Mouse (Mus musculus) heart, adult 2 months (tissue): ENCODE results near the gene Nkx1-2. TPM values are rescaled to one million over a fixed set of nuclear protein-coding genes. Genes with fewer than 3 reads are reported as not detected.

Experiments used
- DNase-seq, 2 experiments: peaks; one replicate each; pipeline ENCODE4 v3.0.0; 2021
- H3K27ac ChIP-seq: fragments of 200-600 bp; 2 replicates; pipeline ENCODE4 v1.8.1; 2022
- H3K27me3 ChIP-seq: fragments of 200-500 bp; 2 replicates; pipeline ENCODE4 v1.6.1; 2012; ENCODE audit warnings: mild to moderate bottlenecking, low read length, inconsistent platforms, mixed read lengths; ENCODE audit not compliant: control insufficient read depth, insufficient read depth
- H3K36me3 ChIP-seq: fragments of 200-500 bp; 2 replicates; pipeline ENCODE4 v1.6.1; 2012; ENCODE audit warnings: low read length, inconsistent platforms; ENCODE audit not compliant: control insufficient read depth, insufficient read depth
- H3K4me1 ChIP-seq: fragments of 200-500 bp; 2 replicates; pipeline ENCODE4 v1.6.1; 2011; ENCODE audit warnings: low read length; ENCODE audit not compliant: control insufficient read depth, insufficient read depth
- H3K4me3 ChIP-seq: fragments of 200-600 bp; 2 replicates; pipeline ENCODE4 v1.8.1; 2022
- H3K79me2 ChIP-seq: fragments of 200-500 bp; replicated peaks from 2 replicates; pipeline ENCODE4 v1.6.1; 2012; ENCODE audit warnings: mild to moderate bottlenecking, inconsistent platforms, low read length, moderate library complexity, mixed read lengths; ENCODE audit not compliant: control insufficient read depth, insufficient read depth
- H3K9ac ChIP-seq: fragments of 200-500 bp; 2 replicates; pipeline ENCODE4 v1.6.1; 2012; ENCODE audit warnings: low read depth, mild to moderate bottlenecking, control low read depth, inconsistent platforms, low read length, mixed read lengths
- CTCF ChIP-seq: fragments of 200-600 bp; IDR thresholded peaks from 2 replicates; pipeline ENCODE4 v1.8.1; 2022; ENCODE audit warnings: antibody characterized with exemption, mild to moderate bottlenecking, moderate library complexity
- EP300 ChIP-seq: fragments of 200-500 bp; IDR thresholded peaks from 2 replicates; pipeline ENCODE4 v1.6.1; 2011; ENCODE audit warnings: low read depth, low read length, control low read depth; ENCODE audit not compliant: insufficient read depth
- POLR2A ChIP-seq: fragments of 200-500 bp; IDR thresholded peaks from 2 replicates; pipeline ENCODE4 v1.6.1; 2011; ENCODE audit warnings: mild to moderate bottlenecking, low read depth, low read length, control low read depth; ENCODE audit not compliant: insufficient read depth
- WGBS: fragments of 180-500 bp; shearing (Covaris S2); methylation state at CpG from one replicate; pipeline ENCODE4 v1.1.7; 2018; 5-methylcytosine and 5-hydroxymethylcytosine counted together
- intact Hi-C: fragments of 180-260 bp; cut with DNase I; formaldehyde crosslinking; loops from one replicate; pipeline ENCODE4 v1.15.1; 2025
- polyA plus RNA-seq: library from polyadenylated mRNA; depleted of rRNA; stranded (reverse); fragments of >200 nt; gene quantifications from 2 replicates; pipeline ENCODE4 v1.2.3, GENCODE M21; 2012
- total RNA-seq, 2 experiments: library from RNA; stranded (reverse); gene quantifications; 2 replicates each; pipeline ENCODE4 v1.2.3; 2021

Nkx1-2 gene
- total and polyA plus RNA-seq, 3 experiments = not detected

GRCm38 (mm10) chr7:132568817-132569216, 30.6 kb downstream of the Nkx1-2 start:
- TF ChIP-seq CTCF (no peak), POLR2A (no peak), EP300 (no peak)
- peaks cover 34% of the 10 kb centered on the region for H3K36me3 ChIP-seq
- H3K4me3 ChIP-seq = no peak overlapping the region
- no peak overlapping the region for H3K9ac ChIP-seq
- H3K27ac ChIP-seq = no peak overlapping the region
- intact Hi-C loops = no loop called here
- H3K27me3 ChIP-seq = no peaks in the 10 kb centered on the region
- whole genome bisulfite sequencing = 60% methylated on average over 6 of the region's 6 CpGs
- H3K4me1 ChIP-seq = peaks cover 10% of the 10 kb centered on the region
- 0 out of 2 replicates have a peak, but pooled peaks cover 3% of the 10 kb centered on the region for H3K79me2 ChIP-seq
- peak in 1 of 2 experiments; percentile 60 for DNase-seq

GRCm38 (mm10) chr7:132565831-132566230, 33.6 kb downstream of the Nkx1-2 start:
- Histone ChIP-seq H3K27me3 (no peaks in the 10 kb centered on the region), H3K27ac (no peak overlapping the region), H3K36me3 (peaks cover 25% of the 10 kb centered on the region), H3K9ac (no peak overlapping the region), H3K4me1 (peaks cover 5% of the 10 kb centered on the region), H3K79me2 (no peaks in the 10 kb centered on the region), H3K4me3 (no peak overlapping the region)
- DNase-seq = no peak
- 43% methylated on average over 1 of the region's 1 CpGs for WGBS
- intact Hi-C loops = no loop called here
- TF ChIP-seq EP300 (no peak), POLR2A (no peak), CTCF (no peak)

GRCm38 (mm10) chr7:132559138-132559766, 40.2 kb downstream of the Nkx1-2 start:
- intact Hi-C loops = loop anchor here (10.0 kb wide), 1 partner anchor 1014 kb away; the partner anchor contains the start of genes Hmx2 and Hmx3
- H3K27ac ChIP-seq = peak overlapping the region; percentile 50
- DNase-seq = no peak
- H3K79me2 ChIP-seq = no peaks in the 10 kb centered on the region
- no peak overlapping the region for H3K4me3 ChIP-seq
- TF ChIP-seq POLR2A = no peak
- no peak for TF ChIP-seq EP300
- TF ChIP-seq CTCF = no peak
- peaks cover 22% of the 10 kb centered on the region for H3K36me3 ChIP-seq
- H3K9ac ChIP-seq = no peak overlapping the region
- no peaks in the 10 kb centered on the region for H3K27me3 ChIP-seq
- H3K4me1 ChIP-seq = peaks cover 15% of the 10 kb centered on the region
- WGBS = 44% methylated on average over 3 of the region's 3 CpGs

- intact Hi-C loops = loop anchor here (10.0 kb wide), 1 partner anchor 1013 kb away; the partner anchor contains the start of genes Hmx2 and Hmx3
Observed at GRCm38 (mm10) chr7:132558141-132558736, 41.2 kb downstream of the Nkx1-2 start.

DNA sequence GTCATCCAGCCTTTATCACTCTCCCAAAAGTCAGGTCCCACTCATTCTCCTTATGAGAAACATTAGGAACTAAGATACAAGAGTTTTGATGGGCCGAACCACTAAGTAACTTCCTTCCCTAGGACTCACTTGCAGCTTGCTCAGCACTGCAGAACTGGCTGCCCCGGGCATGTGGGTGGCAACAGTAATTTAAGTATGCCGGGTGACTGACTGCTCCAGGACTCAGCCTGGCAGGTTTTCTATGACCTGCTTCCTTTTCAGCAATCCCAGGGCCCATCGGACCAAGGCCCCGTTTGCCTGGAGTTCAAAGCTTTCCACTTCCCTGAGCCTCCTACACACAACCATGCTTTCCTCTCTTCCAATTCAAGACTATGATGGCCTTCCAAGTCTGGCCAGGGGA, 42.9 kb downstream of the Nkx1-2 start:
- DNase-seq = no peak
- no peak overlapping the region for H3K4me3 ChIP-seq
- 81% methylated on average over 5 of the region's 5 CpGs for WGBS
- peaks cover 22% of the 10 kb centered on the region for H3K36me3 ChIP-seq
- intact Hi-C loops = loop anchor here (10.0 kb wide), 1 partner anchor 1012 kb away; the partner anchor contains the start of genes Hmx2 and Hmx3
- no peak for TF ChIP-seq EP300
- TF ChIP-seq POLR2A = no peak
- TF ChIP-seq CTCF = no peak
- no peaks in the 10 kb centered on the region for H3K79me2 ChIP-seq
- no peak overlapping the region for H3K27ac ChIP-seq
- no peak overlapping the region for H3K9ac ChIP-seq
- H3K27me3 ChIP-seq = no peaks in the 10 kb centered on the region
- H3K4me1 ChIP-seq = peaks cover 15% of the 10 kb centered on the region

More at GRCm38 (mm10) chr7:132558141-132558736, 41.2 kb downstream of the Nkx1-2 start:
- Histone ChIP-seq H3K9ac (no peak overlapping the region), H3K4me1 (peaks cover 15% of the 10 kb centered on the region), H3K27ac (no peak overlapping the region; the same call in 1 of the 2 replicates), H3K4me3 (no peak overlapping the region), H3K36me3 (peaks cover 22% of the 10 kb centered on the region), H3K79me2 (no peaks in the 10 kb centered on the region), H3K27me3 (no peaks in the 10 kb centered on the region)
- DNase-seq = no peak
- WGBS = 55% methylated on average over 7 of the region's 7 CpGs
- TF ChIP-seq POLR2A (no peak), CTCF (no peak), EP300 (no peak)

DNA sequence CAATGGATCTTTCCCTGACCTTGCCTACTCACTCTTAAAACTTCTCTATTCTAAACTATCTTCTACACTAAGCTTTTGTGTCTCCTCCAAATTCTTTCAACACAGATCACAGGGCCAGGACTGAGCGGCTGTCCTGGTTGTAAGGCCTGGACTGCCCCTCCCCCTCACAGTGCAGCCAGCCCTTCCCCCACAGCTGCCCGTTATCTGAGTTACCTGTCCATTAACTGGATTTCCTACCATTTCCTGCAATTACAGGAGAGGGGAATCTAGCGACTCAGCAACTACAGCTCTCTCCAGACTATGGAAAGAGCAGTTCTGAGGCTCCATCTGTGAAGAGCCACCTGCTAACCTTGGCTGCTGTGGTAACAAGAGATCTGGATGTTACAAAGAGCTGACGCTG, 43.5 kb downstream of the Nkx1-2 start:
- no peak for DNase-seq
- Histone ChIP-seq H3K4me1 (peaks cover 17% of the 10 kb centered on the region), H3K27me3 (no peaks in the 10 kb centered on the region), H3K27ac (no peak overlapping the region), H3K79me2 (no peaks in the 10 kb centered on the region), H3K9ac (no peak overlapping the region), H3K36me3 (peaks cover 19% of the 10 kb centered on the region), H3K4me3 (no peak overlapping the region)
- intact Hi-C loops = loop anchor here (10.0 kb wide), 1 partner anchor 1011 kb away; the partner anchor contains the start of genes Hmx2 and Hmx3
- WGBS = 56% methylated on average over 4 of the region's 4 CpGs
- no peak for TF ChIP-seq CTCF
- no peak for TF ChIP-seq EP300
- no peak for TF ChIP-seq POLR2A
